Mouse (Mus musculus) forebrain, embryonic 11.5 days (tissue): Measurements from ENCODE around the gene Marcks. TPM values are rescaled to one million over a fixed set of nuclear protein-coding genes. Genes with fewer than 3 reads are reported as not detected.
"Not testable (repeated sequence)": the region's sequence is repeated elsewhere in the genome, so short reads cannot be mapped to it uniquely, and the experiment has no call there.

Experiments used
- ATAC-seq: fragments of 200-750 bp; cut with Nextera tagmentation; replicated peaks from 2 replicates; pipeline ENCODE4 v1.8.0; 2017; ENCODE audit warnings: moderate TSS enrichment; ENCODE audit not compliant: low FRiP score
- DNase-seq: peaks from one replicate; pipeline ENCODE4 v3.0.0-alpha.2; 2017; ENCODE audit warnings: low spot score
- H3K27ac ChIP-seq: fragments of 300-500 bp; sonication (generic); 2 replicates; pipeline ENCODE4 v1.5.1; 2014; ENCODE audit warnings: low read depth, low read length
- H3K27me3 ChIP-seq: fragments of 300-500 bp; sonication (generic); 2 replicates; pipeline ENCODE4 v1.6.1; 2014; ENCODE audit warnings: mild to moderate bottlenecking, low read length, mixed read lengths; ENCODE audit not compliant: control insufficient read depth, insufficient read depth
- H3K36me3 ChIP-seq: fragments of 300-500 bp; sonication (generic); 2 replicates; pipeline ENCODE4 v1.6.1; 2014; ENCODE audit warnings: mild to moderate bottlenecking, low read length, moderate library complexity, mixed read lengths; ENCODE audit not compliant: control insufficient read depth, insufficient read depth
- H3K4me1 ChIP-seq: fragments of 300-500 bp; sonication (generic); replicated peaks from 2 replicates; pipeline ENCODE4 v1.6.1; 2014; ENCODE audit warnings: low read length, mixed read lengths; ENCODE audit not compliant: control insufficient read depth, insufficient read depth
- H3K4me2 ChIP-seq: fragments of 300-500 bp; sonication (generic); 2 replicates; pipeline ENCODE4 v1.6.1; 2014; ENCODE audit warnings: low read depth, mild to moderate bottlenecking, low read length, moderate library complexity, mixed read lengths; ENCODE audit not compliant: severe bottlenecking
- H3K4me3 ChIP-seq: fragments of 300-500 bp; sonication (generic); 2 replicates; pipeline ENCODE4 v1.5.1; 2014; ENCODE audit warnings: low read depth, low read length
- H3K9ac ChIP-seq: fragments of 300-500 bp; sonication (generic); 2 replicates; pipeline ENCODE4 v1.6.1; 2014; ENCODE audit warnings: low read length
- H3K9me3 ChIP-seq: fragments of 300-500 bp; sonication (generic); 2 replicates; pipeline ENCODE4 v1.6.1; 2016; ENCODE audit warnings: low read length, mixed read lengths; ENCODE audit not compliant: control insufficient read depth
- WGBS: fragments of 180-500 bp; shearing (Covaris S2); extraction: QIAGEN DNeasy Blood & Tissue Kit; methylation state at CpG from one replicate; pipeline ENCODE4 v1.1.7; 2014; 5-methylcytosine and 5-hydroxymethylcytosine counted together
- polyA plus RNA-seq: library from polyadenylated mRNA; unstranded; fragments of >200 nt; fragmentation: Nextera tagmentation; extraction: Ambion mirVana; gene quantifications from 2 replicates; pipeline ENCODE4 v1.2.1, GENCODE M21; 2014

Marcks gene
- polyA plus RNA-seq, 1 experiment from 2014 or later: 314 TPM

DNA sequence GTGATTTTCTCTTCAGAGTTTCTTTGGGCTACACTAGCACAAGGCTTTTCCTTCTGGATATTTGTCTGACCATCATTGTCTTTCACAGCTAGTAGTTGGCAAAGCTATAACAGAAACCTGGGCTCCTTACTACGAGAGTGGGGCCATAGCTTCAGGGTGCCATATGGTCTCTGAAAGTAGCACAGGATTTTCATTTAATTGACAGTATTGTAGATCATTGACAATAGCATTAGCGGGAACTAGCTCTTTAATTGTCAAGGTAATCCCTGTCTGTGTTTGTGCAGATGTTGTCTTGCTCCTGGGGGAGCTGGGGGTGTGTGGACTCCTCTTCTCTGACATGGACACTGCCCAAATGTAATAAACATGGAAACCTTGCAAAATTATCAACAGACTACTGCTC, 37.0 kb downstream of the Marcks start:
- Histone ChIP-seq H3K27me3 (no peaks in the 10 kb centered on the region), H3K4me1 (no peaks in the 10 kb centered on the region), H3K27ac (no peak overlapping the region), H3K36me3 (no peaks in the 10 kb centered on the region), H3K9me3 (peaks cover 4% of the 10 kb centered on the region; the same call in 1 of the 2 replicates), H3K4me3 (no peak overlapping the region), H3K4me2 (no peak overlapping the region), H3K9ac (no peak overlapping the region)
- ATAC-seq (no peak), DNase-seq (no peak)
- 55% methylated on average over 2 of the region's 2 CpGs for WGBS

DNA sequence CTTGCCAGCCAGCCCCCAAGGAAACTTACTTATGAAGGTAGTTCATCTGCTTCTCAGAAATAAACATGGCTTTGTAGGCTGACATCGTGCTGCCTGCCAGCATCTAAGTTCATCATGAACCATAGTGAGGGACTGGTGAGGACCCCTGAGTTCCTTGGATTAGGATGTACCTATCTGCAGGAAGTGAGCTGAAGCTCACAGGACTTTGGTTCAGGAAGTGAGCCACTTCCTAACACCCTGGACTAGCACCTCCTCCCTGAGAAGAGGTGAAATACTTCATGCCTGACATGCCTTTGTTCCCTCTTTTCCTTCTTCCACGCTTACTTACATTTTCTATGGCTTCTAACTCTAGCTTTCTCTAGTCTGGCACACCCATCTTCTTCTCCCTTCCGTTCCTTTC, 42.2 kb downstream of the Marcks start:
- Histone ChIP-seq H3K4me1 (no peaks in the 10 kb centered on the region), H3K27ac (no peak overlapping the region), H3K36me3 (no peaks in the 10 kb centered on the region), H3K4me3 (no peak overlapping the region), H3K4me2 (no peak overlapping the region), H3K9me3 (peaks cover 4% of the 10 kb centered on the region; the same call in 1 of the 2 replicates), H3K27me3 (no peaks in the 10 kb centered on the region), H3K9ac (no peak overlapping the region)
- ATAC-seq (no peak), DNase-seq (no peak)
- WGBS: 88% methylated on average over 3 of the region's 3 CpGs

DNA sequence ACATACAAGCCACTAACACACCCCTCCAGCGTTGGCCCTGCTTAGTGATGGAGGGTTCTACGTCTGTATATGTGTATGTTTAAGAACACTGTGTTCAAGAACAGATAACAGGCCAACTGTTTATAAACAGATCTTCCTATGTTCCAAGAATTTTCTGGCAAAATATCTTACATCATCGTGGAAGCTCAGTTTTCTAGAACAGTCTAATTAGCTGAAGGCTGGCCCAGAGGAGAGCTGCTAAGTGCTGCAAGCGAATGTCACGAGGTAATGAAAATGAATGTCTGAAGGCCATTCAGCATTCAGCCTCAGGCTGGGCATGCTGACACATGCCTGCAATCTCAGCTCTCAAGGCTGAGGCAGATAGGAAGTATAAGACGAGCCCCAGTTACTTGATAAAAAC, 42.9 kb downstream of the Marcks start:
- ATAC-seq (no peak), DNase-seq (no peak)
- no peaks in the 10 kb centered on the region for H3K36me3 ChIP-seq
- H3K9me3 ChIP-seq: peaks cover 4% of the 10 kb centered on the region; the same call in 1 of the 2 replicates
- no peak overlapping the region for H3K9ac ChIP-seq
- H3K4me2 ChIP-seq: no peak overlapping the region
- no peak overlapping the region for H3K27ac ChIP-seq
- 83% methylated on average over 6 of the region's 6 CpGs for WGBS
- H3K4me3 ChIP-seq: no peak overlapping the region
- H3K27me3 ChIP-seq: no peaks in the 10 kb centered on the region
- no peaks in the 10 kb centered on the region for H3K4me1 ChIP-seq

DNA sequence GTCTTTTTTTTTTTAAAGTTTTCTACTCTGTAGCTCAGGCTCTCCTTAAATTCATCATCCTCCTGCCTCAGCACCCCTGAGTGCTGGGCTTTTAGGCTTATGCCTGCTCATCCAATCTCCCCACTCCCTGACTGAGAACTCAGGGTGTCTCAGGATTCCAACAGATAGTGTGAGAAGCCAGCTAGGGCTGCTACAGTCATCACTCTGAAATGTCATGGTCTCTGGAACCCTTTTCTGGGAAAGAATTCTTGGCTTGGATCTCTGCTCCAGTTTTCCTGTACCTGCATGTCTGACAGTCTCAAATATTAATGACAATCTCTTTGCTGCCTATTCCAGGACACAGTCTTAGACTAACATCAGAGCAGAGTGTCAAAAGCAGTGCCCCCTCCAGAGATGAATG, 45.4 kb downstream of the Marcks start:
- DNase-seq: no peak
- no peak for ATAC-seq
- Histone ChIP-seq H3K4me1 (no peaks in the 10 kb centered on the region), H3K4me3 (no peak overlapping the region), H3K9ac (no peak overlapping the region), H3K27ac (no peak overlapping the region), H3K36me3 (no peaks in the 10 kb centered on the region), H3K4me2 (no peak overlapping the region), H3K27me3 (no peaks in the 10 kb centered on the region), H3K9me3 (no peaks in the 10 kb centered on the region)

DNA sequence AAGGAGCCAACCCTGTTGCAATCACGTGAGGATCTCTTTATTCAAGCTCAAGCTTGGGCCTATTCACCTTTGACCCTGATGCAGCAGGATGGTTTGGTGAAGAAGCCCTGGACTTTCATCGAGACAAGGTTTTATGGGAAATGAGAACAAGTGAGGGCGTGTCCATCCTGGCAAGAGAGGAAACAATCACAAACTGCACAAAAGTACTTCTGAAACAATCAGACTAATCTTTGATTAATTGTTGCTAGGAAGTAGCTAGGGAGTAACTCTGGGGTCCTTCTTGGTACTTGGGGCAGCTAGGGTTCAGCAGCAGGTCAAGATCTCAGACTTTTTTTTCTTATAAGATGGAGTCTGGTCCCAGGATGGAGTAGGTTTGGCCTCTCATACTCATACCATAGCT, 48.3 kb downstream of the Marcks start:
- ATAC-seq (no peak), DNase-seq (no peak)
- Histone ChIP-seq H3K27ac (no peak overlapping the region), H3K27me3 (no peaks in the 10 kb centered on the region), H3K9me3 (no peaks in the 10 kb centered on the region), H3K4me1 (no peaks in the 10 kb centered on the region), H3K4me3 (no peak overlapping the region), H3K9ac (no peak overlapping the region), H3K4me2 (no peak overlapping the region), H3K36me3 (no peaks in the 10 kb centered on the region)
- 87% methylated on average over 3 of the region's 3 CpGs for WGBS

DNA sequence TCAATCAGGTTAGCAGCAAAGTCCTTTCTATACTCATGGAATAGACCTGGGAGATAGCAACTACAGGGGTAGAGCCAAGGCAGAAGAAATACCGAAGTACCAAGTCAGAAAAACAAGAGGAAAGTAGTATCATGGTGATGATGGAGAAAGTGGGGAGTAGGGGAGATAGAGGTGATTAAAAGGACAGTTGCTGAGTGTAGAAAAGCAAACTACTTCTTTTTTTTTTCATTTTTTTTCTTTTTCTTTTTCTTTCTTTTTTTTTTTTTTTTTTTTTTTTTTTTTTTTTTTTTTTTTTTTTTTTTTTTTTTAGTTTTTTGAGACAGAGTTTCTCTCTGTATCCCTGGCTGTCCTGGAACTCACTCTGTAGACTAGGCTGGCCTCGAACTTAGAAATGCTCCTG, 54.6 kb downstream of the Marcks start:
- ATAC-seq, H3K4me2 ChIP-seq, H3K4me3 ChIP-seq, DNase-seq, H3K36me3 ChIP-seq, H3K9ac ChIP-seq, H3K27me3 ChIP-seq, H3K9me3 ChIP-seq, H3K4me1 ChIP-seq, H3K27ac ChIP-seq: not testable (repeated sequence)
- 92% methylated on average over 2 of the region's 2 CpGs for WGBS

Other genes starting within 250 kb of the Marcks start
- gene Hdac2, start 164.4 kb downstream of the Marcks start, polyA plus RNA-seq: 403 and 409 TPM in 2 replicates